Mouse (Mus musculus) heart, adult 8-10 months (tissue): ENCODE measurements around the gene Usp49. TPM values are rescaled to one million over a fixed set of nuclear protein-coding genes. Genes with fewer than 3 reads are reported as not detected.
"Not testable (repeated sequence)": the region's sequence is repeated elsewhere in the genome, so short reads cannot be mapped to it uniquely, and the experiment has no call there.

Source experiments
- DNase-seq: peaks from one replicate; pipeline ENCODE4 v3.0.0; 2022; ENCODE audit warnings: low spot score
- total RNA-seq, 4 experiments: library from RNA; stranded (reverse); gene quantifications; 2 replicates each; pipeline ENCODE4 v1.2.4; 2022

Usp49 gene
- total RNA-seq, 4 experiments from 2014 or later: 3.4 to 4.6 (median 3.7) TPM

GRCm38 (mm10) chr17:47648966-47649365 lies 18.5 kb downstream of the Usp49 start:
- no peak for DNase-seq

GRCm38 (mm10) chr17:47651953-47652352 lies 21.5 kb downstream of the Usp49 start:
- no peak for DNase-seq

- not testable (repeated sequence) for DNase-seq
Measured at GRCm38 (mm10) chr17:47654346-47654745, 23.9 kb downstream of the Usp49 start.

GRCm38 (mm10) chr17:47655697-47656096 lies 25.2 kb downstream of the Usp49 start:
- no peak for DNase-seq

GRCm38 (mm10) chr17:47657901-47658300 lies 27.4 kb downstream of the Usp49 start:
- DNase-seq: no peak

- DNase-seq: peak; percentile 6
Measured at GRCm38 (mm10) chr17:47658741-47659243, 28.3 kb downstream of the Usp49 start.

- DNase-seq: no peak
Measured at GRCm38 (mm10) chr17:47663009-47663713, 32.7 kb downstream of the Usp49 start.

GRCm38 (mm10) chr17:47664474-47664873 lies 34.0 kb downstream of the Usp49 start:
- no peak for DNase-seq

GRCm38 (mm10) chr17:47669166-47669565 lies 38.7 kb downstream of the Usp49 start:
- no peak for DNase-seq

- DNase-seq: no peak
Measured at GRCm38 (mm10) chr17:47671988-47672310, 41.5 kb downstream of the Usp49 start.

GRCm38 (mm10) chr17:47672311-47673111 lies 42.0 kb downstream of the Usp49 start:
- peak; percentile 33 for DNase-seq

- DNase-seq: peak; percentile 75
Measured at GRCm38 (mm10) chr17:47676581-47676980, 46.1 kb downstream of the Usp49 start.

- DNase-seq: no peak
Measured at GRCm38 (mm10) chr17:47678238-47678637, 47.7 kb downstream of the Usp49 start.

GRCm38 (mm10) chr17:47678702-47679101 lies 48.2 kb downstream of the Usp49 start:
- DNase-seq: no peak

GRCm38 (mm10) chr17:47682836-47683235 lies 52.3 kb downstream of the Usp49 start:
- DNase-seq: no peak

GRCm38 (mm10) chr17:47687409-47688343 lies 57.2 kb downstream of the Usp49 start:
- DNase-seq: peak; percentile 93

- no peak for DNase-seq
Measured at GRCm38 (mm10) chr17:47688344-47688607, 57.8 kb downstream of the Usp49 start, which contains the start of gene Tomm6. Gene Tomm6 (minus strand): TSS chr17:47688386.

GRCm38 (mm10) chr17:47688608-47689575 lies 58.4 kb downstream of the Usp49 start, which contains the start of gene Frs3:
Gene Frs3 (plus strand): TSS chr17:47689030.
- peak; percentile 40 for DNase-seq

- no peak for DNase-seq
Measured at GRCm38 (mm10) chr17:47689894-47690293, 59.4 kb downstream of the Usp49 start.

- DNase-seq: no peak
Measured at GRCm38 (mm10) chr17:47691650-47692049, 61.2 kb downstream of the Usp49 start.
